Mouse (Mus musculus): ENCODE data around the gene Rhobtb1. TPM values are rescaled to one million over a fixed set of nuclear protein-coding genes. Genes with fewer than 3 reads are reported as not detected.

Rhobtb1 gene
- polyA plus RNA-seq, 1 experiment from 2014 or later, result 26.6 TPM

DNA sequence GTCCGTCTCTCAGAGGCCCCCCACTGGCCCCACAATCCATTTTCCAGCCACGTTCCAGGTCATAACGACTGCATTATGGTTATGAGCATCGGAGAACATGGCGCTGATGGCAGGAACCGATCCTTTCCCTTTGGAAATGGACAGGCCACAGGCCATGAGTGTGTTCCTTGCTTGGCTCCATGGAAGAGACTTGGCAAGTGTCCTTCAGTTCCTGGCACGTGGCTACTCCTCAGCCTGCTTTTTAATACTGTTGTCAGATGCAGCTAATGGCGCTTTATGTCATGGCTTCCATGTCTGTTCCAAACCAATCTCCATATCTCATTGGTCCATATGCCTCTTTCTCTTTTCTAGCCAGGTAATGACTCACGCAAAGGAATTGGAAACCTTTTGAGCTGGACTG is 86.5 kb downstream of the Rhobtb1 start:
- no peak overlapping the region for H3K4me2 ChIP-seq (replicated peaks; ENCODE audit: low read depth, low read length)
- no peak overlapping the region for H3K4me3 ChIP-seq (ENCODE audit: low read length)
- no peaks in the 10 kb centered on the region for H3K4me1 ChIP-seq (ENCODE audit: control insufficient read depth, insufficient read depth, low read length)
- no peaks in the 10 kb centered on the region for H3K36me3 ChIP-seq (ENCODE audit: control insufficient read depth, insufficient read depth, low read length)
- H3K9ac ChIP-seq (ENCODE audit: low read depth, low read length), result no peak overlapping the region
- no peak for ATAC-seq (ENCODE audit: low FRiP score, low TSS enrichment)
- no peaks in the 10 kb centered on the region for H3K27me3 ChIP-seq (ENCODE audit: control insufficient read depth, insufficient read depth, low read length)
- no peaks in the 10 kb centered on the region for H3K9me3 ChIP-seq (ENCODE audit: control insufficient read depth, low read length)
- no peak overlapping the region for H3K27ac ChIP-seq (ENCODE audit: low read depth, low read length)
- 93% methylated on average over 9 of the region's 9 CpGs for WGBS

DNA sequence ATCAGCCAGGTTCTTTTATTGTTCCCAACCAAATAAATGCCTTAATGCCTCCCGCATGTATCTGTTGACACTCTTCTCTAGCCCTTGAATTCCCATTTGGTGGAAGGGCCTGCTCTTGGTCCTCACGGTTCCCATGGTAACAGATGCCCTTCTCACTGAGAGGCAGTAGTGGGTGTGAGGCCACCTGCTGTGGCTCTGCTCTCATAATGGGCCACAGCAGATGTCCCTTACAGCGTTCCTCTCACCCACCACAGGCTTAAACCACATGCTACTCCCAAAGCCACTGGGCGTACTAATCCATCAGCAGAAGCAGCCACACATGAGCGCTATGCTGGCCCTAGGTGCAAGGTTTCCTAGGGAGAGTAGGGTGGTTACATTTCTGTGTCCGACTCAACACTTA is 87.1 kb downstream of the Rhobtb1 start:
- Histone ChIP-seq H3K4me1 (ENCODE audit: control insufficient read depth, insufficient read depth, low read length) (no peaks in the 10 kb centered on the region), H3K4me2 (replicated peaks; ENCODE audit: low read depth, low read length) (no peak overlapping the region), H3K9me3 (ENCODE audit: control insufficient read depth, low read length) (no peaks in the 10 kb centered on the region), H3K36me3 (ENCODE audit: control insufficient read depth, insufficient read depth, low read length) (no peaks in the 10 kb centered on the region), H3K4me3 (ENCODE audit: low read length) (no peak overlapping the region), H3K27me3 (ENCODE audit: control insufficient read depth, insufficient read depth, low read length) (no peaks in the 10 kb centered on the region), H3K9ac (ENCODE audit: low read depth, low read length) (no peak overlapping the region), H3K27ac (ENCODE audit: low read depth, low read length) (no peak overlapping the region)
- 62% methylated on average over 6 of the region's 6 CpGs for WGBS
- no peak for ATAC-seq (ENCODE audit: low FRiP score, low TSS enrichment)

DNA sequence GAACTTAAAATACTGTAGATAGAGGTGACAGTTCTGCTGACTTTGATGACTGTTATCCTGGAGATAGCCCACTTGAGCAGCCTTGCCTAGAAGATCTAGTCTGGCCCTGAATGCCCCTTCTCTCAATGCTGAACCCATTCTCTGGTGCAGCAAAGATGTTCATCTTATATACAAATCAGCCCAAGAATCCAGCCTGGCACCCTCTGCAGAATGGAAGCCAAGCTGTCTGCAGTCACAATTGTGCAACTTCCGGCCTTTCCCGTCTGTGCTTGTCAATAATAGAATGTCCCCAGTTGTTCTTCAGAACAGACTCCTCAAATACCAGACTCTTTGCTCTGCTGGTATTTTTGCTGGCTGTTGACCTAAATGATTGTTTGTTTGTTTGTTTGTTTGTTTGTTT is 89.3 kb downstream of the Rhobtb1 start:
- no peaks in the 10 kb centered on the region for H3K36me3 ChIP-seq (ENCODE audit: control insufficient read depth, insufficient read depth, low read length)
- H3K9me3 ChIP-seq (ENCODE audit: control insufficient read depth, low read length), result no peaks in the 10 kb centered on the region
- WGBS, result 87% methylated on average over 2 of the region's 2 CpGs
- H3K4me3 ChIP-seq (ENCODE audit: low read length), result no peak overlapping the region
- no peaks in the 10 kb centered on the region for H3K4me1 ChIP-seq (ENCODE audit: control insufficient read depth, insufficient read depth, low read length)
- H3K27ac ChIP-seq (ENCODE audit: low read depth, low read length), result no peak overlapping the region
- ATAC-seq (ENCODE audit: low FRiP score, low TSS enrichment), result no peak
- H3K4me2 ChIP-seq (replicated peaks; ENCODE audit: low read depth, low read length), result no peak overlapping the region
- no peak overlapping the region for H3K9ac ChIP-seq (ENCODE audit: low read depth, low read length)
- no peaks in the 10 kb centered on the region for H3K27me3 ChIP-seq (ENCODE audit: control insufficient read depth, insufficient read depth, low read length)

DNA sequence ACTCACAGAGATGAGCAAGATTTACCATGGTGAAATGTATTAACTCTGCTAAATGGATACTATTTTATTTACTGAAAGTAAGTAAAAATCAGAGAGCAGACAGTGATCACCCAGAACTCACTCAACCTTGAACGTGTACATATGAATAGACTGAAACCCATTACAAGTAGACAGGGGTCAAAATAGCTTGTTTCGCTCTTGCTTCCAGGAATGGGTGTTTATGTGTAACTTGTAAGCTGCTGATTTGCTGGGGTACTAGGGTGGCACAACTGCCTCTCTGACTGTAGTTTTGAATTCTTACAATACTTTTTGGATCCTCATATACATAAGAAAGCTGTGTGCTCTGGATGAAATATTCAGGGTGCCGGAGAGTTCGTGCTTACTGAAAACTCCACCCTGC is 93.9 kb downstream of the Rhobtb1 start:
- 86% methylated on average over 4 of the region's 4 CpGs for WGBS
- Histone ChIP-seq H3K4me1 (ENCODE audit: control insufficient read depth, insufficient read depth, low read length) (no peaks in the 10 kb centered on the region), H3K9me3 (ENCODE audit: control insufficient read depth, low read length) (no peaks in the 10 kb centered on the region), H3K4me2 (replicated peaks; ENCODE audit: low read depth, low read length) (no peak overlapping the region), H3K27ac (ENCODE audit: low read depth, low read length) (no peak overlapping the region), H3K4me3 (ENCODE audit: low read length) (no peak overlapping the region), H3K9ac (ENCODE audit: low read depth, low read length) (no peak overlapping the region), H3K36me3 (ENCODE audit: control insufficient read depth, insufficient read depth, low read length) (peaks cover 5% of the 10 kb centered on the region; the same call in 1 of the 2 replicates), H3K27me3 (ENCODE audit: control insufficient read depth, insufficient read depth, low read length) (no peaks in the 10 kb centered on the region)
- ATAC-seq (ENCODE audit: low FRiP score, low TSS enrichment), result no peak

DNA sequence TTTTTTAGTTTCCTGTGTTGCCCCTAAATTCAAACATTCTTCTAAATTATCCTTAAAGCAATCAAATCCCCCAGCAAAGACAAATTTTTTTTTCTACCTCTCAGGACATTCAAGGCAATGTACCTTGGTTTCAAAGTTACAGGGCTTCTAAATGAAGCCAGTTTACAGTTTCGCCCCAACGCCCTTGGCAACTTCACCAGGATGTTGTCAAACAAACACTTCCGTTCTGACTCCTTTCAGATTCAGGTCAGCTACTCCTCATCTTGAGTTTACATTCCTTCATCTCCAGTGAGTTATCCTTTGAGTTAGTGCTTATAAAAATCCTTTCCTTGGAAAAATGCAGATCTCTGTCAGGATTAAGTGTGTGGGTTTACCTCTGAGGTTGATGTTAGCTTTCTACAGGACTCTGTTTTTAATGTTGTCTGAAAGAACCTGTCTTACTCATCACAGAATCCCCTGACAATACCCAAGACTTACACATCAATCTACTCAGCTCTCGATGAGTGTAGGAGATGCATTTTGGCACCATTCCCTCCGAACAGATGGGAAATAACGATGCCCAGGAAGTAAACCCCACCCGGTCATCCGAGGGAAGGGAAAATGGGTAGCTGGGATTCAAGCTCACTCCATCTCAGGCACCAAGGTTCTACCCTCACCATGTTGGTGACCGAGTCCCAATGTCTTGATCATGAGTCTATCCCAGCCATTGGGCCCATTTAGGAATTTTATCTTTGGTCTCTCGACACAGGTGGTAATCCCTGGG is 94.9 kb downstream of the Rhobtb1 start:
- H3K4me3 ChIP-seq (ENCODE audit: low read length), result no peak overlapping the region
- 87% methylated on average over 10 of the region's 10 CpGs for WGBS
- H3K4me2 ChIP-seq (replicated peaks; ENCODE audit: low read depth, low read length), result no peak overlapping the region
- peaks cover 9% of the 10 kb centered on the region; the same call in 1 of the 2 replicates for H3K36me3 ChIP-seq (ENCODE audit: control insufficient read depth, insufficient read depth, low read length)
- no peak overlapping the region for H3K9ac ChIP-seq (ENCODE audit: low read depth, low read length)
- no peak overlapping the region for H3K27ac ChIP-seq (ENCODE audit: low read depth, low read length)
- no peaks in the 10 kb centered on the region for H3K9me3 ChIP-seq (ENCODE audit: control insufficient read depth, low read length)
- H3K4me1 ChIP-seq (ENCODE audit: control insufficient read depth, insufficient read depth, low read length), result no peaks in the 10 kb centered on the region
- ATAC-seq (ENCODE audit: low FRiP score, low TSS enrichment), result no peak
- H3K27me3 ChIP-seq (ENCODE audit: control insufficient read depth, insufficient read depth, low read length), result no peaks in the 10 kb centered on the region

DNA sequence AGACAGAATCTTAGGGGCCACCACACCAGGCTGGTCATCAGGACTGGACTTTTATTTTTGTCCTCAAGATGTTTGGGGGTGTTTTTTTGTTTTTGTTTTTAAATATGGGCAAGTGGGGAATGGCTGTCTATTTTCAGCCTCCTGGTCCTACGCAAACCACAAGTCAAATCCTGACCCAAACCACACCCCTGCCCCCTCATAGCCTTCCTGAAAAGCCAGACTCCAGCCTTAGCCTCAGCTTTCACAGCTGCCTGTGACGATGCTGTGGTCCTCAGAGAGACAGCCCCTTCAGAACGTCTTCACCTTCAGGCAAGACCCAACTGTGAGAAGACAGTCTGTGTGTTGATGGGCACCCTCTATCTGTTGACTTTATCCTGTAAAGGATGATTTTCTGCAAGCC is 95.5 kb downstream of the Rhobtb1 start:
- no peak overlapping the region for H3K4me2 ChIP-seq (replicated peaks; ENCODE audit: low read depth, low read length)
- no peaks in the 10 kb centered on the region for H3K27me3 ChIP-seq (ENCODE audit: control insufficient read depth, insufficient read depth, low read length)
- no peak overlapping the region for H3K27ac ChIP-seq (ENCODE audit: low read depth, low read length)
- no peaks in the 10 kb centered on the region for H3K9me3 ChIP-seq (ENCODE audit: control insufficient read depth, low read length)
- WGBS, result 81% methylated on average over 3 of the region's 3 CpGs
- ATAC-seq (ENCODE audit: low FRiP score, low TSS enrichment), result no peak
- no peak overlapping the region for H3K4me3 ChIP-seq (ENCODE audit: low read length)
- no peak overlapping the region for H3K9ac ChIP-seq (ENCODE audit: low read depth, low read length)
- no peaks in the 10 kb centered on the region for H3K4me1 ChIP-seq (ENCODE audit: control insufficient read depth, insufficient read depth, low read length)
- peaks cover 9% of the 10 kb centered on the region; the same call in 1 of the 2 replicates for H3K36me3 ChIP-seq (ENCODE audit: control insufficient read depth, insufficient read depth, low read length)

DNA sequence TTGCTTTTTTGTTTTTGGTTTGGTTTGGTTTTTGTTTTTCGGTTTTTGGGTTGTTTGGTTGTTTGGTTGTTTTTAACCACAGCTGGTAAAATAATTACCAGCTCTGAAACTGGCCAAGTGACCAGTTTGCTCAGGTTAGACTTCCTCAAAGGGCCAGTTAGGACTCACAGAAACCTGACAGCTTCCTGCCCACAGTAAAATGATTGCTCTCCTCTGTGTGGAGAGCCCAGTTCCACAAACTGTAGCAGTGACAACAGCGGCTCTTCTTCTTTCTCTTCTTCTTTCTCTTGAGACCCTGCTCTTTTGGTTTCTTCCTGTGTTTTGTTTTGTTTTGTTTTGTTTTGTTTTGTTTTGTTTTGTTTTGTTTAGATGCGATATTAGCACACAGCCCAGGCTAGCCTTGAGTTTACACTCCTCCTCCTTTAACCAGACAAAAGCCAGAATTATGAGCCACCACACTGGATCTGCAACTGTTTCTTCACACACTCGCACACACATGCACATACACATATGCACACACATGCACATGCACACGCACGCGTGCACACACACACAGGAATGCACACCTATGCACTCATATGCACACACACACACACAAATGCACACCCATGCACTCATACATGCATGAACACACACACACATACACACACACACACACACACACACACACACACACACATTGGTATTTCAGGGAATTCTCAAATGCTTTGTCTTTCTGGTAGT is 96.2 kb downstream of the Rhobtb1 start:
- Histone ChIP-seq H3K27ac (ENCODE audit: low read depth, low read length) (no peak overlapping the region), H3K9me3 (ENCODE audit: control insufficient read depth, low read length) (no peaks in the 10 kb centered on the region), H3K36me3 (ENCODE audit: control insufficient read depth, insufficient read depth, low read length) (peaks cover 9% of the 10 kb centered on the region; the same call in 1 of the 2 replicates), H3K4me2 (replicated peaks; ENCODE audit: low read depth, low read length) (no peak overlapping the region), H3K4me1 (ENCODE audit: control insufficient read depth, insufficient read depth, low read length) (peaks cover 3% of the 10 kb centered on the region; the same call in 1 of the 2 replicates), H3K9ac (ENCODE audit: low read depth, low read length) (no peak overlapping the region), H3K4me3 (ENCODE audit: low read length) (no peak overlapping the region), H3K27me3 (ENCODE audit: control insufficient read depth, insufficient read depth, low read length) (no peaks in the 10 kb centered on the region)
- 94% methylated on average over 7 of the region's 7 CpGs for WGBS
- no peak for ATAC-seq (ENCODE audit: low FRiP score, low TSS enrichment)

DNA sequence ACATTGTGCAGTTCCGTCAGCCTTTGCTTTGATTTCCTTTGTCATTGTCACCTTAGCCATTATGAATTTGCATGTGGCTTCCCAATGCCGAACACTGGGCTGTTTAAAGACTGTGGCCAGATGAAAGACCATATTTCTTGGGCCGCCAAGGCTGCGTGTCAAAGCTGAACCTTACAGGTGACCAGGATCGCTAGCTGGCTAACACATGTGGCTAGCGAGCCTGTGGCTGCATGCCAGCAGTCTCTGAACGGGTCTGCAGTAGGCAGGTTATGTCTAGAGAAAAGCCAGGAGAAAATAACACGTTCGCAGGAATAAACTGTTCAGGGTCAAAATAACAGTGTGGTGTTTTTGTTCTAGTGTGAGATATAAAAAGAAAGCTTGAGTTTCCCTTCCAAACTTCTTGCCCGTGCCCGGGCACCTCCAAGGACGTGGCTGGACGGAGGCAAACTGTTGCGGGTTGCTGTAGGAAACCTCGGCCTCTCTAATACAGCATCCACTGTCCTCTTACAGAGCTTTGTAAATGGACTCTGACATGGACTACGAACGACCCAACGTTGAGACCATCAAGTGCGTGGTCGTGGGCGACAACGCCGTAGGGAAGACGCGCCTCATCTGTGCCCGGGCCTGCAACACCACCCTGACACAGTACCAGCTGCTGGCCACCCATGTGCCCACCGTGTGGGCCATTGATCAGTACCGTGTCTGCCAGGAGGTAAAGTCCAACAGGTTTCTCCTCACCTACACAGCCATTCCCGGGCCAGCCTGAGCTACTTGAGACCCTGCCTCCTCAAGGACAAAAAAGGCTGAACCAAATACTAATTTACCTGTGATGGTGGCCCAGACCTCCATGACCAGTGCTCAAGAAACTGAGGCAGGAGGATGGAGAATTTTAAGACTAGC is 97.3 kb downstream of the Rhobtb1 start:
- Histone ChIP-seq H3K4me3 (ENCODE audit: low read length) (no peak overlapping the region), H3K9me3 (ENCODE audit: control insufficient read depth, low read length) (no peaks in the 10 kb centered on the region), H3K4me2 (replicated peaks; ENCODE audit: low read depth, low read length) (no peak overlapping the region), H3K9ac (ENCODE audit: low read depth, low read length) (no peak overlapping the region), H3K27me3 (ENCODE audit: control insufficient read depth, insufficient read depth, low read length) (no peaks in the 10 kb centered on the region), H3K4me1 (ENCODE audit: control insufficient read depth, insufficient read depth, low read length) (peaks cover 13% of the 10 kb centered on the region), H3K36me3 (ENCODE audit: control insufficient read depth, insufficient read depth, low read length) (peaks cover 9% of the 10 kb centered on the region; the same call in 1 of the 2 replicates), H3K27ac (ENCODE audit: low read depth, low read length) (no peak overlapping the region)
- no peak for ATAC-seq (ENCODE audit: low FRiP score, low TSS enrichment)
- 83% methylated on average over 29 of the region's 29 CpGs for WGBS
